Comparison of ENCODE assay signal across 13 mouse cellular contexts in the genomic region with DNA sequence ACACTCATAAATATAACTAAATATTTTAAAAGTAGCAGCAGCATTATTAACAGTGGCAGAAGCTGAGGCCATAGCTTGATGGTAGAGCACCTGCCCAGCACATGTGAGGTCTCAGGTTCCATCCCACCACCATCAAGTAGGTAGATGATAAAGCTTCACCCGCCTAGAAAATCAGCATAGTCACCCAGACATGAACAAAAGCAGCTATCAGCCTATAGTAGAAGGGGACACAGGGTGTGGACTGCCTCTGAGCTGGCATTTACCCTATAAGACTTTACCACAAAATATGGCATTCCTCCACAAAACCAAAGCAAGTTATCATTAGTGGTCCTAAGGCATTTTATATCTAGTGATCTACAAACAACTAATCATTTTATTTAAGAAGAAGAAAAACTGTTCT. TPM values are rescaled to one million over a fixed set of nuclear protein-coding genes. Genes with fewer than 3 reads are reported as not detected.
DNase-seq lines count a peak whose midpoint lies in the region; ATAC-seq and TF ChIP-seq lines count a peak whose summit lies in the region.
"Had no signal": no experiment of that assay in that cellular context is flagged by ENCODE, and none has a peak within 500 bp of the region (broad histone marks: within the 10 kb centered on the region; RNA-seq: fewer than 3 reads in every experiment).

No protein-coding gene starts in this region.

- no peaks in the 10 kb centered on the region for H3K27me3 ChIP-seq in embryonic facial prominence, embryonic 12.5 days
- H3K27me3 ChIP-seq in embryonic facial prominence, embryonic 10.5 days (replicated peaks; ENCODE audit: low read depth, poor library complexity, severe bottlenecking): no peaks in the 10 kb centered on the region
- H3K27me3 ChIP-seq in intestine, embryonic 15.5 days (replicated peaks): no peaks in the 10 kb centered on the region
- H3K27me3 ChIP-seq in intestine, postnatal 0 days (replicated peaks; ENCODE audit: control insufficient read depth, insufficient read depth, low read length): no peaks in the 10 kb centered on the region
- no peaks in the 10 kb centered on the region for H3K27me3 ChIP-seq in lung, embryonic 16.5 days (ENCODE audit: control insufficient read depth, insufficient read depth, low read depth, low read length)

- TF ChIP-seq CTCF in intestine, postnatal 0 days (IDR thresholded peaks at IDR 0.05; ENCODE audit: low read depth): no peak

- H3K9ac ChIP-seq in embryonic facial prominence, embryonic 12.5 days: no peak overlapping the region
- H3K9ac ChIP-seq in intestine, embryonic 15.5 days: no peak overlapping the region
- no peak overlapping the region for H3K9ac ChIP-seq in intestine, postnatal 0 days (ENCODE audit: low read depth, low read length)
- H3K9ac ChIP-seq in lung, embryonic 16.5 days (ENCODE audit: low read length): no peak overlapping the region

- no peak overlapping the region for H3K4me2 ChIP-seq in embryonic facial prominence, embryonic 12.5 days (replicated peaks)
- H3K4me2 ChIP-seq in intestine, embryonic 15.5 days (replicated peaks): no peak overlapping the region
- H3K4me2 ChIP-seq in intestine, postnatal 0 days (replicated peaks; ENCODE audit: low read depth): no peak overlapping the region
- no peak overlapping the region for H3K4me2 ChIP-seq in lung, embryonic 16.5 days (ENCODE audit: low read depth, low read length)

- no peaks in the 10 kb centered on the region for H3K9me3 ChIP-seq in embryonic facial prominence, embryonic 12.5 days
- H3K9me3 ChIP-seq in embryonic facial prominence, embryonic 10.5 days: peaks cover 7% of the 10 kb centered on the region; the same call in 1 of the 2 replicates
- no peaks in the 10 kb centered on the region for H3K9me3 ChIP-seq in intestine, embryonic 15.5 days
- H3K9me3 ChIP-seq in intestine, postnatal 0 days (ENCODE audit: control insufficient read depth): no peaks in the 10 kb centered on the region
- H3K9me3 ChIP-seq in lung, embryonic 16.5 days (ENCODE audit: control insufficient read depth, low read length): no peaks in the 10 kb centered on the region

- H3K27ac ChIP-seq in embryonic facial prominence, embryonic 12.5 days: peak overlapping the region; percentile 1; the same call in 1 of the 2 replicates
- no peak overlapping the region for H3K27ac ChIP-seq in embryonic facial prominence, embryonic 10.5 days (replicated peaks)
- peak overlapping the region; percentile 19; the same call in 1 of the 2 replicates for H3K27ac ChIP-seq in intestine, embryonic 15.5 days
- H3K27ac ChIP-seq in intestine, postnatal 0 days (ENCODE audit: low read depth, low read length): no peak overlapping the region
- H3K27ac ChIP-seq in lung, embryonic 16.5 days (ENCODE audit: low read length): peak overlapping the region; percentile 61

- intact Hi-C loops in left cerebral cortex, postnatal 25 days (cut with DNase I): no loop called here

- no peak for ATAC-seq in embryonic facial prominence, embryonic 12.5 days (ENCODE audit: insufficient number of reproducible peaks, insufficient read depth, low FRiP score, low TSS enrichment)
- ATAC-seq in intestine, embryonic 15.5 days: no peak
- ATAC-seq in intestine, postnatal 0 days: no peak
- ATAC-seq in lung, embryonic 16.5 days (ENCODE audit: low read depth): no peak
- peak; percentile 80 for ATAC-seq in megakaryocyte-erythroid progenitor cell, adult 5-6 weeks (replicated peaks; ENCODE audit: low FRiP score, low TSS enrichment, poor library complexity, severe bottlenecking)
- ATAC-seq: forebrain, embryonic 16.5 days had no signal

- H3K4me1 ChIP-seq in embryonic facial prominence, embryonic 12.5 days: no peaks in the 10 kb centered on the region
- H3K4me1 ChIP-seq in embryonic facial prominence, embryonic 10.5 days: no peaks in the 10 kb centered on the region
- peaks cover 14% of the 10 kb centered on the region; the same call in 1 of the 2 replicates for H3K4me1 ChIP-seq in intestine, embryonic 15.5 days (replicated peaks)
- no peaks in the 10 kb centered on the region; the same call in 1 of the 2 replicates for H3K4me1 ChIP-seq in intestine, postnatal 0 days (replicated peaks; ENCODE audit: control insufficient read depth, insufficient read depth, low read length)
- H3K4me1 ChIP-seq in lung, embryonic 16.5 days (replicated peaks; ENCODE audit: control insufficient read depth, insufficient read depth, low read length): peaks cover 11% of the 10 kb centered on the region

- WGBS in embryonic facial prominence, embryonic 12.5 days: 90% methylated on average over 1 of the region's 1 CpGs
- 85% methylated on average over 1 of the region's 1 CpGs for WGBS in embryonic facial prominence, embryonic 10.5 days
- 97% methylated on average over 1 of the region's 1 CpGs for WGBS in intestine, embryonic 15.5 days
- 82% methylated on average over 1 of the region's 1 CpGs for whole genome bisulfite sequencing in intestine, postnatal 0 days
- WGBS in lung, embryonic 16.5 days: 78% methylated on average over 1 of the region's 1 CpGs

- no peaks in the 10 kb centered on the region for H3K36me3 ChIP-seq in embryonic facial prominence, embryonic 12.5 days
- peaks cover 13% of the 10 kb centered on the region for H3K36me3 ChIP-seq in embryonic facial prominence, embryonic 10.5 days (replicated peaks)
- H3K36me3 ChIP-seq in intestine, embryonic 15.5 days: peaks cover 5% of the 10 kb centered on the region; the same call in 1 of the 2 replicates
- H3K36me3 ChIP-seq in intestine, postnatal 0 days (ENCODE audit: control insufficient read depth, insufficient read depth): no peaks in the 10 kb centered on the region
- peaks cover 2% of the 10 kb centered on the region; the same call in 1 of the 2 replicates for H3K36me3 ChIP-seq in lung, embryonic 16.5 days (ENCODE audit: control insufficient read depth, insufficient read depth, low read length)

- no peak for DNase-seq in embryonic facial prominence, embryonic 10.5 days (ENCODE audit: low spot score)
- DNase-seq in lung, postnatal 36 days: no peak
- no peak for DNase-seq in left cerebral cortex, postnatal 25 days (ENCODE audit: low spot score in 2 of 2)
- DNase-seq: cerebellum, postnatal 36 days; lung, postnatal 14 days had no signal

- no peak overlapping the region for H3K4me3 ChIP-seq in embryonic facial prominence, embryonic 12.5 days
- H3K4me3 ChIP-seq in embryonic facial prominence, embryonic 10.5 days: no peak overlapping the region
- H3K4me3 ChIP-seq in intestine, embryonic 15.5 days (replicated peaks): no peak overlapping the region
- no peak overlapping the region for H3K4me3 ChIP-seq in intestine, postnatal 0 days (ENCODE audit: low read depth, low read length)
- H3K4me3 ChIP-seq in lung, embryonic 16.5 days (ENCODE audit: low read length): no peak overlapping the region

RNA-seq across cellular contexts. Expression of a gene that starts 10.7 kb away (rescaled TPM):
- 26.3 and 28.6 TPM in 2 replicates for polyA plus RNA-seq in embryonic facial prominence, embryonic 12.5 days (2016; fragmentation: Nextera tagmentation; extraction: Ambion mirVana)
- polyA plus RNA-seq in embryonic facial prominence, embryonic 10.5 days (2016; fragmentation: Nextera tagmentation; extraction: Ambion mirVana): 27.8 and 30.7 TPM in 2 replicates
- 23.8 and 28.7 TPM in 2 replicates for polyA plus RNA-seq in intestine, embryonic 15.5 days (2015; fragmentation: Nextera tagmentation; extraction: Ambion mirVana)
- 18.6 and 21.2 TPM in 2 replicates for polyA plus RNA-seq in intestine, postnatal 0 days (2015; fragmentation: Nextera tagmentation; extraction: Ambion mirVana)
- 57.6 and 63.8 TPM in 2 replicates for polyA plus RNA-seq in lung, embryonic 16.5 days (2015; fragmentation: Nextera tagmentation; extraction: Ambion mirVana)
- total RNA-seq in megakaryocyte-erythroid progenitor cell, adult 5-6 weeks (2014; fragmentation: Nextera tagmentation): 18.1 and 31.2 TPM in 2 replicates
- 16.2 and 20.3 TPM in 2 replicates for total RNA-seq in megakaryocyte-erythroid progenitor cell, adult 5-6 weeks (2017)
- 10 to 100 TPM; 42.6 to 43.0 TPM for total RNA-seq in left cerebral cortex, postnatal 25 days (2021)

RNA-seq across cellular contexts. Expression of a gene that starts 51.8 kb away (rescaled TPM):
- polyA plus RNA-seq in embryonic facial prominence, embryonic 12.5 days (2016; fragmentation: Nextera tagmentation; extraction: Ambion mirVana): not detected in 2 replicates
- polyA plus RNA-seq in embryonic facial prominence, embryonic 10.5 days (2016; fragmentation: Nextera tagmentation; extraction: Ambion mirVana): 0.62 TPM in 1 of 2 replicates, not detected in the other
- polyA plus RNA-seq in intestine, embryonic 15.5 days (2015; fragmentation: Nextera tagmentation; extraction: Ambion mirVana): not detected in 2 replicates
- not detected in 2 replicates for polyA plus RNA-seq in intestine, postnatal 0 days (2015; fragmentation: Nextera tagmentation; extraction: Ambion mirVana)
- not detected in 2 replicates for polyA plus RNA-seq in lung, embryonic 16.5 days (2015; fragmentation: Nextera tagmentation; extraction: Ambion mirVana)
- total RNA-seq in megakaryocyte-erythroid progenitor cell, adult 5-6 weeks (2014; fragmentation: Nextera tagmentation): not detected in 2 replicates
- not detected in 2 replicates for total RNA-seq in megakaryocyte-erythroid progenitor cell, adult 5-6 weeks (2017)
- not detected for total RNA-seq in left cerebral cortex, postnatal 25 days (2021)
- total RNA-seq: adrenal gland, adult 8-10 months; granulocyte monocyte progenitor cell, adult 5-6 weeks had no signal

Comparison
In these comparisons a context has a peak if more than half of its experiments do, and no peak if none do; other contexts are left out.
1. H3K27ac ChIP-seq: peak in embryonic facial prominence, embryonic 12.5 days (single experiment), intestine, embryonic 15.5 days (single experiment) and lung, embryonic 16.5 days (single experiment); none in embryonic facial prominence, embryonic 10.5 days (single experiment) and intestine, postnatal 0 days (single experiment).